Mouse (Mus musculus) heart, postnatal 14 days (tissue): ENCODE measurements at regions not wholly inside any gene's neighbourhood (a gene's known extent, or its start where the extent isn't known, plus 50 kb on each side); places are given as distances from the start of the nearest gene placed in this dataset.

Source experiments
- DNase-seq, 2 experiments: peaks; one replicate each; pipeline ENCODE4 v3.0.0; 2021 to 2022
- intact Hi-C: fragments of 180-260 bp; cut with DNase I; formaldehyde crosslinking; loops from one replicate; pipeline ENCODE4 v1.15.1; 2025

GRCm38 (mm10) chr6:107629376-107629775, 99.8 kb downstream of the Lrrn1 start:
- DNase-seq: no peak

GRCm38 (mm10) chr6:107645751-107646150, 116.2 kb downstream of the Lrrn1 start:
- no peak for DNase-seq
- intact Hi-C loops: no loop called here

More at GRCm38 (mm10) chr6:107629376-107629775, 99.8 kb downstream of the Lrrn1 start:
- intact Hi-C loops: no loop called here

GRCm38 (mm10) chr6:107653840-107654523, 124.4 kb downstream of the Lrrn1 start:
- DNase-seq: no peak
- intact Hi-C loops: no loop called here

GRCm38 (mm10) chr6:107657805-107658204, 128.2 kb downstream of the Lrrn1 start:
- DNase-seq: no peak
- intact Hi-C loops: no loop called here

- intact Hi-C loops: no loop called here
- DNase-seq: no peak
Measured at GRCm38 (mm10) chr6:107661009-107661764, 131.6 kb downstream of the Lrrn1 start.

- intact Hi-C loops: no loop called here
- no peak for DNase-seq
Measured at GRCm38 (mm10) chr6:107699298-107699697, 169.7 kb downstream of the Lrrn1 start.

GRCm38 (mm10) chr6:107708185-107708584, 178.6 kb downstream of the Lrrn1 start:
- intact Hi-C loops: no loop called here
- DNase-seq: no peak

GRCm38 (mm10) chr6:107708608-107709007, 179.0 kb downstream of the Lrrn1 start:
- intact Hi-C loops: no loop called here
- no peak for DNase-seq

GRCm38 (mm10) chr6:107710360-107710759, 180.8 kb downstream of the Lrrn1 start:
- no peak for DNase-seq
- intact Hi-C loops: no loop called here

GRCm38 (mm10) chr6:107711181-107712087, 181.9 kb downstream of the Lrrn1 start:
- intact Hi-C loops: no loop called here
- no peak for DNase-seq

GRCm38 (mm10) chr6:107713051-107713450, 183.5 kb downstream of the Lrrn1 start:
- intact Hi-C loops: no loop called here
- DNase-seq: no peak

- intact Hi-C loops: no loop called here
- no peak for DNase-seq
Measured at GRCm38 (mm10) chr6:107717194-107717593, 187.6 kb downstream of the Lrrn1 start.

- intact Hi-C loops: no loop called here
- no peak for DNase-seq
Measured at GRCm38 (mm10) chr6:107730294-107730693, 200.7 kb downstream of the Lrrn1 start.

GRCm38 (mm10) chr6:107734773-107735172, 205.2 kb downstream of the Lrrn1 start:
- intact Hi-C loops: no loop called here
- no peak for DNase-seq

- intact Hi-C loops: no loop called here
- no peak for DNase-seq
Measured at GRCm38 (mm10) chr6:107749111-107749736, 219.7 kb downstream of the Lrrn1 start.

- intact Hi-C loops: no loop called here
- DNase-seq: peak; percentile 3 to 22
Measured at GRCm38 (mm10) chr6:107749794-107750193, 220.2 kb downstream of the Lrrn1 start.

GRCm38 (mm10) chr6:107752156-107752555, 222.6 kb downstream of the Lrrn1 start:
- DNase-seq: no peak
- intact Hi-C loops: no loop called here

- no peak for DNase-seq
- intact Hi-C loops: no loop called here
Measured at GRCm38 (mm10) chr6:107755158-107755557, 225.6 kb downstream of the Lrrn1 start.

- DNase-seq: no peak
- intact Hi-C loops: no loop called here
Measured at GRCm38 (mm10) chr6:107770834-107771470, 241.4 kb downstream of the Lrrn1 start.

GRCm38 (mm10) chr6:107784998-107785397, 255.4 kb downstream of the Lrrn1 start:
- intact Hi-C loops: no loop called here
- DNase-seq: no peak
